Mouse (Mus musculus) spleen, postnatal 4 days (tissue): ENCODE data around the gene Abca1.

Source experiments
- DNase-seq, 2 experiments: peaks; one replicate each; pipeline ENCODE4 v3.0.0; 2022; ENCODE audit warnings: low spot score in 2 of 2

Abca1 gene

DNA sequence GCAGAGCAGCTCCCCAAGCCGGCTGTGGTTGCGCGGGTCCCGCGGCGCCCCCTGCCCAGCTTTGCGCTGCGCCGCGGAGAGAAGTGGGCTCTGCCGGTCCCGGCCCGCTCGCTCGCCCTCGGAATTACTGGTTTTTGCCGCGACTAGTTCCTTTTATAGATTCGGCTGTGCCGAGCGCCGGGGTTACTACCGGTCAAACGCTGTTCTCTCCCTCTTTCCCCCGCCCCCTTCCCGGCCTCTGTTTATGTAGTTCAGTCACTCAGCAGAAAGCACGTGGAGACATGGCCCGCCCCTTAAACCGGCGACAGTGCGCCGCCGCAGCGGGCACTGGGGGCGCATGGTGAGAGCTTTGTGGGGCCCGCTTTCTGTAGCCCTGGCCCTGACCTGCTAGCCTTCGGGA is at the start of gene Abca1:
Gene Abca1 (minus strand): TSS at position 129 of the 400 bp plus-strand sequence.
- DNase-seq: peak; percentile 83 to 87

DNA sequence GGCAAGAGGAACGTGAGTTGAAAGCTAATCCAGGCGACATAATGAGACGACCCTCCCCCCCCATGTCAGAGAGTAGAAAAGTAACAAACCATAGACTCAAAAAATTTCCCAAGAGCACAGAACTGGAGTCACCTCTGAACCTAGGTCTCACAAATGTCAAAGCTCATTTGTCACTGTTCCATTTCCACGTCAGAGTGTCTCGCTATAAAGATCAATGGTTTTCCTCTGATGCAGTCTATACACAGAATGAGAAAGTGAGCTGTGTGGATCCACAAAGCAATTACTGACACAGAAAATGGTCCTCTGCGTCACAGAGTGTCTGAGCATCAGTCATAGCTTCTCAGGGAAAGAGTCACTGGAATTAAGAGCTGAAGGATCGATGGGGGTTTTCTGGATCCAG is 44.8 kb upstream of the Abca1 start:
- DNase-seq: no peak

DNA sequence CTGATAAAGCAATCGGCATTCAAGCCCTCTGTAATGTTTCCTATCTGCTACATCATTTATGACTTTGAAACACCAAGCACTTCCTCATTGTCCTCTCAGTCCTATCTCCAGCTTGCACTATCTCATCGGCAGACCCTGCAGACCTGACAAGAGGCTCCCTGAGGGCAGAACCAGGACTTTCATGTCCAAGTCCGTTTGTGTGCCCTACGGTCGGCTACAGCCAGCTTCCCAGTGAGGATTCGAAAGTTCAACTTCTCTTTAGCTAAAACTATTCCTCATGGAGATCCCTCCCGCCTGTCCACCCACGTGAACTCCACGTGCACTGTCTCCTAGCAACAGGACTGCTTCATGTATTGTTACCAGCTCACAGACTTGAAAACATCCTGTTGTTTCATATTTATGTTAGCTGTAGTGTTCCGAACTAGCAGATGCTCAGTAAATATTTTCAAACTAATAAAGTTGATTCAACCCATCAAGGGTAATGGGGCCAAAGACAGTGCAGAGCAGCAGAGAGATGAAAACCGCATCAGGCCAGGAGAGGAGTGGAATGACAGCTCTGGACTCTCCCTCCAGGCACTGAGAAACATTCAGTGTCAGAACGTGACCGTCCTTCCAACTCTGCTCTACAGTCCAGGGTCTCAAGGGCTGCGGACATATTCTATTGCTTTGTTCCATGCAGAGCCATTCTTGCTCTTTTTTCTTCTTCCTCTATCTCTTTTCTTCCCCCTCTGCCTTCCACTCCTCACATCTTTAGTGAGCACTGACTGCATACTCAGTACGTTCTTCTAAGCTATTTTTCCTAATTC is 44.1 kb upstream of the Abca1 start:
- DNase-seq: no peak

DNA sequence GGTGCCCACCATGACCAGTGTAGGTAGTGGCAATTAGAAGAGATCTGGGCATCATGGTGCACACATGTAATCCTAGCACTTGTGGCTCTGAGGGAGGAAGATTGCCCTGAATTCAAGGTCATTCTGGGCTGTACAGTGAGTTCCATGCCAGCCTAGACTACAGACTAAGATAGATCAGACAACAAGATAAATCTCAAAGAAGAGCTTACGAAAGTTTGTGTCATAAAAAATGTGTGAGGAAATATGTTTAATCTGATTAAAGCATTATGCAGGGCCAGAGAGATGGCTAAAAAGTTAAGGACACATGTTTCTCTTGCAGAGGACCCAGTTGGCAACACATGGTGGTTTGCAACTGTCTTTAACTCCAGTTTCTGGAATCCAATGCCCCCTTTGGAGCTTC is 40.6 kb upstream of the Abca1 start:
- no peak for DNase-seq

DNA sequence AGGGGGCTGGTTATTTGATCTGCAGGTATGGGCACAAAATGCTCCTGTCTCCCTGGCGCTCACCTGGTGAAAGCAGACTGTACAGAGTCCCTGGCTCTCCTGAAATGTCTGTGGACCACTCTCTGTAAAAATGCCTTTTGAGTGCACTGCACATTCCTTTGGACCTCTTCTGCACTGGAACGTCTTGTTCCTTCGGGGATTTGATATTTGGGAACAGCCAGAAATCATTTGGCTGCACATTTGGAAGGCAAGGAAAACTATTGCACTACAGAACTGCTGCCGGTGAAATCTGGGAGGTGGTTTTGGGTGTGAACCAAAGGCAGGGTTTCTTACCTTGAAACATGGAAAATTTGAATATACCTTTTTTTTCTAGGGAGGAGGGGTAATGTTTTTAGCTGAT is 38.1 kb upstream of the Abca1 start:
- no peak for DNase-seq

DNA sequence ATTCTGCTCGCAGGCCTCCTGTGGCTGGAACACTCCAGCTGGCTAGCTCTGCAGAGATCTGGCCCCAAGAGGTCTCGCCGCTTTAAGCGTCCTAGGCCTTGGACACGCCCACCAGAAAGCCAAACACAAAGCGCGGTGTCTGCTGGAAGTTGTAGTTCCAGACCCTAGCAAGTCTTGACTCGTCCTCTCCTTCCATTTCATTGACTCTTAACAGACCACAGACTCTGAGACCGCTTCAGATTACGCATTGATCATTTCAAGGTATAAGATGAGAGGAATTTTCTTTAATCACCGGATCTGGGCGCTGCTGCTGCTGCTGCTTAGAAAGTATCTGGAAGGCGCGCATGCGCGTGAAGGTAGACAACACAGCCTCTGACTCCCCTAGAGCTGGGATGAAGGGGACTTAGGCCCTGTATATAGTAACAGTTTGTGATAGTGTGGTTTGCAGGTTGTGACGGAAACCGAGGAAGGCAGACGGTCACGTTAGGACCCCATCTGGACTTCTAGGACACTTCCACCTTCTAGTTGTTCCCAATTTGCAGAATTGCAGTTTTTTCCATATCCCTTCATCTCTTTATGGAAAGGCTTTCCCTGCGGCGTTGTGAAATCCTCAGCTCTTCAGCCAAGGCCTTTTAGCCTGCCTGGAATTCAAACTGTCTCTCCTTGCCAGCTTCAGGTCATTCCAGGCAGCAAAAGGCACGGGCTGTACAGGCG is 36.5 kb upstream of the Abca1 start:
- DNase-seq: peak; percentile 78 to 85

DNA sequence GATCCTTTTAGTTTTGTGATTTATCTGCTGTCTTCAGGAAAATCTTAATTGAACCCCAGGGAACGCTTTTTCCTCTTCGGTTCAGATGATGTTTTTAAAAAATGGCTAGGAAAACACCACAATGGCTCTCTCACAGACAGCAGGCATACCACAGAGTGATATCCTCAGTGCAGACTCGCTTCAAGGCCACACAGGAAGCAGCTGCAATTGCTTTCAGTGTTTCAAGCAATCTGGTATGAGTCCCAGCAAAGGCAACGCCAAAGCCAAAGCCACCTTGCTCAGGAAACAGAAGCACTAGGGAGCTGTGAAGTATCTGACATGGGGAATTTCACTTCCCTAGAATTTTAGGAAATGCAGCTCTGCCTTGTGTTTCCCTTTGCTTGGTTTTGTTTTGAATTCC is 27.4 kb upstream of the Abca1 start:
- no peak for DNase-seq

DNA sequence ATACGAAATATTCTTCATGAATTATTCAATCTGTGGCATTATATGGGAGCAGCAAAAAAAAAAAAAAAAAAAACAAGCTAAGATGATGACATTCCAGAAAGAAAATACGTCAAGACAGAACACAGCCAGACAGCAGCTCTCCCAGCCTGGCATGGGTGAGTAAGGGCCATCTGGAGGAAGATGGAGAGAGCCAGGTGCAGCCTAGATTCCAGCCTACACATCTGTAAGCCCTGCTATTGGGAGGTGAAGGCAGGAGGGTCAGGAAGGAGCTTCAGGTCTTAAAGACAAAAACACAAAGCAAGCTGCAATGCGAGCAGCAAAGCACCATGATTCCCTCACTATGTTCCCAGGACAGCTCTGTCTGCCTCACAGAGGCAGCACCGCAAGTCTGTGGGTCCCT is 26.9 kb upstream of the Abca1 start:
- no peak for DNase-seq

DNA sequence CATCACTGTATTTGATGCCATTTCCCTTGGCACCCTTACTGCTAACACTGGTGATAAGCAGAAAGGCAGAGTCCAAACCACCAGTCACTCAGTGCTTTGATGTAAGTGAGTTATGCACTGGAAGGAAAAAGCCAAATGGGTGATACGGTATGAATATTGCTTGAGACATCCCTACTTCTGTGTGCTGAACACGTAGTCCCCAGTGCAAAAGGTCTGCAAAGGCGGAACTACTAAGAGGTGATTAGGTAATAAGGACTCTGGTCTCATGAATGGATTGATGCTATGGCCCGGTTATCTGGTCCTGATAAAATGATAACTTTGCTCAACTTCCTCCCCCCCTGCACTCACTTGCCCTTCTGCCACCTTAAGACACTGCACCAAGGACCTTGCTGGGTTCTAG is 26.4 kb upstream of the Abca1 start:
- no peak for DNase-seq

DNA sequence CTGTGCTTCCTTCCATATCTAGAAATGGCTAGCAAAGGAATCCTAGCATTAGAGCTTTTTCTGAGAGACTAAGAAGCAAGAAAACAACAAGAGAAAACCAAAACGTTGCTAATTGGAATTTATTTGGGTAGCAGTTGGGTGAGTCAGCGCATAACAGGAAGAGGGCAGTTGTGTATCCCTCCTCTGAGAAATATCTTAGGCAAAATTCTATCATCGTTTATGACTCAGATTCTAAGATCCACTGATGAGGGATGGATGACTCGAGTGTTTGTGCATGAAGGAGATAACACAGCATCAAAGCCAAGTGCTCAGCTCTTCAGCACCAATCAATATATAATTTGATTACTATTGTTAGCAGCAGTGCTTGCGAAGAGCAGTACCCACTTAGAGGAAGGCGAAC is 21.8 kb upstream of the Abca1 start:
- DNase-seq: no peak

DNA sequence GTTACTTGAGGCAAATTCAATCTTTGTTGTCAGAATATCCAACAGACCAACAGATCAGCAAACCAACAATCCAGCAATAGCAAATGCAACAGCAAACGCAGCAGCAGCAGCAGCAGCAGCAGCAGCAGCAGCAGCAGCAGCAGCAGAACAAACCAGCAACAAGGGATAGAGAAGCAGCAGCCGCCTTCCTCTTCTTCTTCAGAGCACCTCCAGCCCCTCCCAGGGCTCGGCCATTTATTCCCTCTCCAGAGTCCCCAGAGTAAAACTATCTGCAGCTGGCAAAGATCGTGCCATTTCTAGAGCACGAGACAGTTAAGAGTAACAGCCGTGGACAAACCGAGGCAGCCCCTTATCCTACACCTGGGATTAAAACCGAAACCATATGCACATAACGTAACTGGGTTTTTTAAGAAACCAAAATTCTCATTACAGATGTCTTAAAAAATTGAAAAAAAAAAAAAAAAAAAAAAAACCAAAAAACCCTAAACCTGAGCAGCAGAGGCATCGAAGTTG is 19.7 kb upstream of the Abca1 start:
- no peak for DNase-seq

DNA sequence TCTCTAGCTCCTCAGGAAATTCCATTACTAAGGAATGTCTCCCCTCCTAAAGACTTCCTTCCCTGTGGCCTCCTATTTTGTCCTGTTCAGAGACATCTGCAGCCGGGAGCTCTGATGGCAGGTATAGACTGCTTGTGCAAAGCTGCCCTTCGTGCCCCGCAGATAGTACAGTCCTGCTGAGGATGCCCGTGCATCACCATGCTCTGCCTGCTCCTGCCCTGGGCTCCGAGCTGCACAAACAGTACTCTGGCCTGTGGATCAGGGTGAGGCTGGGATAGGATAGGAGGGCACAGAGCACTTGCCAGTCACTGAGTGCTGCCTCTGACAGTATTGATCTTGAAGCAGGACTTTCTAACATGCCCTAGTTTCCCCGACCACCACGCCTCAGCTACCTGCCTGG is 18.8 kb upstream of the Abca1 start:
- DNase-seq: no peak

DNA sequence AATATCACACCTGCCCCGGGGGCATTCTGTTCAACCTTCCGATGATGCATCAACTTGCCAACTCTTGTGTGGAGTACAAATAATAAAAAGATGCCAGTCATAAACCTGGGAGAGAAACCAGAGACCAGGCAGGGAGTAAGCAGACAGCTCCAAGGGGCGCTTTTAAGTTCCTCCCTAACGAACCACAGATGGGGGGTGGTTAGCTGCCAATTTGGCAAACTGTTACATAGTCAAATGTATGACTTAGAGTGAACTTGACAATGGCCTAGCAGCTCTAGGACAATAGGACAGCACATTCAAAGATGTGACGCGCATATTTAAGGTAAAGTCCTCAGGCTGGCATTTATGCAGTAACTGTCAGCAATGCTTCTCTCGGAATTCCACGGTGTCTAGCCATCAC is 18.0 kb upstream of the Abca1 start:
- no peak for DNase-seq

DNA sequence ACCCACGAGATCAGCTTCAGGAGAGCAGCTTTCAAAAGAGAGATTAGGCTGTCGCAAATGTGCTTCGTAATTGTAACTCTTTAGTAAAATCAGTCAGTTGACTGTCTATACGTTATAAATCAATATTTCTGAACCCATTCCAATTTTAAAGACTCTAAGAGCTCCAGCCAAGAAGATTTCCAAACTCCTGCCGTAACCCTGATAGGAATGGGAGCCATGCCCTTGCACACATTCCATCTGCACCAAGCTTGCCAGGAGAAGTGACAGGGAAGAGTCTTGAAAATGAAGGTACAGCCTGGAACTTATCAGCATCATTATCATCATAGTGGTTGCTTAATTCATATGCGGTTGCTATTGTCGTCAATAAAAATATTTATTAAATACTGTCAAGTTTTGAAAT is 15.2 kb upstream of the Abca1 start:
- DNase-seq: no peak

DNA sequence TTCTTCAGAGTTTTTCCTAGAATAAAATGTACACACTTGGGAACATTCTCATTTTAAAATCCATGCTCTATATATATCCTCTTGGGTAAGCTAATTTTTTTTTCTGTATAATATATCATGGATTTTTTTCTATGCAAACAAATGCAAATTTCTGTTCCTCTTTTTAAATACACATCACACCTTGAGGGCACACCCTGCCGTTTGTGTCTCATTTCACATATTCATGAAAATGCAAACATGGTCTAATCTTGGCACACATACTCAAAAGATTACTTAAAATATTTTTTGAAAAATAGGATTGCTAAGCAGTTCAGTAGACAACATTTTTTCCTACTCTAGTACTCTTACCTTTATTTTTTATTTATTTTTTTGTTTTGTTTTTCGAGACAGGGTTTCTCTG is 10.7 kb upstream of the Abca1 start:
- DNase-seq: no peak

DNA sequence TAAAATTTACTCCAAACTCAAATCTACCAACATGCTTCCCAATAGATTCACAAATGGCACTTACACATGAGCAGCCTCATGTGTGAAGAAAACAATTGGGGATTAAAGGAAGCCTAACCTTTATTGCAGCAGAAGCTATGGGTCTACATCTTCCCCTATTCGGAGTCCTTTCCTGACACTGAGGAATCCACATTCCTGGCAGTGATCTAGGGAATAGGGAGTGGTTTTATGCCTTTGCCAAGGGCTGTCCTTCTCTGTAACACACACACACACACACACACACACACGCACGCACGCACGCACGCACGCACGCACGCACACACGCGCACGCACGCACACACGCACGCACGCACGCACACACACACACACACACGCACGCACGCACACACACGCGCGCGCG is 5.5 kb upstream of the Abca1 start:
- DNase-seq: no peak

DNA sequence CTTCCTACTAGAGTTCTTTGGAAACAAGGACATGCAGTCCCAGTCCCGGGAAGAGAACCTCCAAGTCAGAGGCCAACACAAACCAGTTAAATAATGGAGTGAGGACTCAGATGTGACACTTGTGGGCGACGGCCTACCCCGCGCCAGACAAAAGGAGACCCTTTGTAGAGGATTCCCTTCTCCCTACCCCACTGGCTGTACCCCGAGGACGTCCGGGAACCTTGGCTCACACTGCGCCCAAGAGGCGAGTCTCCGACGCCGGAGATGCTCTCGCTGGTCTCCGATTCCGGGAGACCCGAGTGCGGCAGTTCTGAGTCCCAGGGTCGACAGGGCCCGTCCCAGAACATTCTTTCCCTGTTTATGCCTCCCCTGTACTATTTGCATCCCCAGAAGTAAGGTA is 519 bp downstream of the Abca1 start:
- no peak for DNase-seq

DNA sequence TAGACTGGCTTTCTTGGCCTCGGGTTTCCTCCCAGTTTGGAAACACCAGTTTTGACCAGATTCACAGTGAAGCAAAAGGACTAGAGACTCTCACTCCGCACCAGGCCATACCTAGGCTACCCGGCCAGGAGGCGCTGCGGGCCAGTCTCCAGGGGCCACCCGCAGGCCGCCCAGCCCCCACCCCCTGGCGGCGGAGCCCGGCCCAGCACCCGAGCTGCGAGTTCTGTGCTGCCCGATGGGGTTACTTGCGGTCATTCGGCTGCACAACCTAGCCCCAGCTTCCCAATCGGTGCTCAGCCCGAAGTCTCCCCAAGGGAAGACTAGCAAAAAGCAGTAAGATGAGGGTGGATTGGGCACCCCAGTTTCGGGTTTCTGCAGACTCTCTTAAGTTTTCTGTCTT is 1.1 kb downstream of the Abca1 start:
- peak; percentile 86 to 94 for DNase-seq

DNA sequence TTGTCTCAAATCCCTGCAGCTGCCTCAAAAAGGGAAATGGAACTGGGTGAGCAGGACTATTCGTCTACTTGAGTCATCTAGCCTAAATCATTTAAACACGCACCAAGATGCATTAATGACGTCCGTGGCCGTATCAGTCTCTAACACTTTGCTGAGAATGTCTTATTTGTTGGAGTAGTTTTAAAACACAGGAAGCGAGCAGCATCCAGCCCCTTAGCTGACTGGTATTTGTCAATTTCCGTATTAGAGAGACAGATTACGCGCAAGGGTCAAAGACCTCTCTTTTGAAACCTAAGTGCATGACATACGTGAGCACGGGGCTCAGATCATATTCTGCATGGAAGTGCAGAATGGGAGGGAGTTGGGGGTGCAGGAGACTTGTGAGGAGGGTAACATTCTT is 4.2 kb downstream of the Abca1 start:
- no peak for DNase-seq

DNA sequence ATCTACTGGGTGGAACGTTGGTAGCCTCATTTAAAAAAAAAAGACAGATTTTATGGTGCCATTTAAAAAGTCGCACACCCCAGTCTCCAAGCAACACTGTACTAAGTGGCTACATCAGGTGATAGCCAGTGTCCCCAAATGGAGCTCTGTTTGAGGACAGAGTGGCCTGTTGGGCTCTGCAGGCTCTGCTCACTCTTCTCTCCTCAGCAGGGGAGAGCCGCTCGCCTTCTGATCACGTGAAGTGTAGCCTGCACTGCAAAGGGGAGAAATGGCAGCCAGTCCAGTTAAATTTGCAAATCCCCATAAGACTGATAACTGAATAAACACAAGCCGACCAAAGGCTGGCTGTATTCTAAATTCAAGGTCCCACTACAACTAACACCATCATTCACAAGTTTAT is 6.0 kb downstream of the Abca1 start:
- DNase-seq: no peak

DNA sequence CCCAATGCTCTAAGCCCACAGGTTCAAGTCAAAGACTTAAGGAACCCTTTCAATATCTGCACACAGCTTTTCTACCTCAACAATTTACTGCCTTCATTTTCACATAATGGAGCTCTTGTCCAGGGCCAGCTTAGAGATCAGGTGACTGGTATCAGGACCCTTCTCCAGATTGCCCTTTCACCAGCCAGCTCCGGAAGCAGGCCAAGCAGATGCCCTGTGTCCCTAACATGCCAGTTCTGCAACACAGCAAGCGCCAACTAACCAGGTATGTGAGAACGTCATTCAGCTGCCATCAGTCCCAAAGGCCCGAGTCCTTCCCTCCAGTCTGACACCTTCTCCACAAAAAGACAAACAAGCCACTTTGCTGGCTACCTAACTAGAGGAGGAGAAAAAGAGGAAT is 6.6 kb downstream of the Abca1 start:
- no peak for DNase-seq

DNA sequence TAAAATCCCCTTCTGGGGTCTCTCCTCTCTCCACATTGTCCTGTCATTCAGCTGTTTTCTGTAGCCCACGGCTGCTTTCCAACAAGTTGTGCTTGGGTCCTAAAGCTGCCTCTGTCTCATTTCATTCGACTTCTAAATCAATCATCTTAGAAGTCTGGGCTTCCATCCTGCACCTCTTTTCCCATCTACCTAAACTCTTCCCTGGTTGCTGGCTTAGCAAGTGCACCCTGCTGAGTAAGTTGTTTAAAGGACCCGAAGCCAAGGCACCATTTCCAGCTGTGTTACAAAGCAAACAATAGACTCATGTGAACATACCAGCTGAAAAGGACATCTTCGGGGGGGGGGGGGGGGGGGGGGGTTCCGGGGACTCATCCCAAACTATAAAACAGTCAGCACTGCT is 7.0 kb downstream of the Abca1 start:
- no peak for DNase-seq

DNA sequence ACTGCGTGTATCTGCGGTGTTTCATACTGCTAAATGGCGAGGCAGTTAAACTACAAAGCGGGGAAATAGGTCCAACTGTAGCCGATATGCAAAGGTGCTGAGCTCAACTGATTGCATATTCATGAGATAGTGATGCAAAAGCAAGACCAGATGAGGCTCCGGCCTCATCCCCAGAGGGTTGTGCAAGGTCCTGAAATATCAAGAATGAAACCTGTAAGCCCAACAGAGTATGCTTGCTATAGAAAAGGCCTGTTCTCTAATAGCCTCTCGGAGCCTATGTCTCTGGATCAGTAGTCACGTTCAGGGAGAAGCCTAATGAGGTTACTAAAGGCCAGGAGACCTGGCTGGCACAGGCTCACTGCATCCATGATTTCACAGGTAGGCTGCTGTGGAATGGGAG is 9.2 kb downstream of the Abca1 start:
- DNase-seq: no peak
